Mouse (Mus musculus): ENCODE results near the gene Nckap5. TPM values are rescaled to one million over a fixed set of nuclear protein-coding genes. Genes with fewer than 3 reads are reported as not detected.

Nckap5 gene
- polyA plus RNA-seq, 1 experiment from 2014 or later: 4.8 TPM

- no peaks in the 10 kb centered on the region for H3K9me3 ChIP-seq (ENCODE audit: control insufficient read depth, low read depth, low read length)
- H3K27ac ChIP-seq (ENCODE audit: low read length): no peak overlapping the region
- no peaks in the 10 kb centered on the region for H3K36me3 ChIP-seq (ENCODE audit: control insufficient read depth, insufficient read depth, low read length)
- no peak overlapping the region for H3K4me2 ChIP-seq (replicated peaks; ENCODE audit: low read depth, low read length)
- H3K27me3 ChIP-seq (ENCODE audit: control insufficient read depth, insufficient read depth, low read length): no peaks in the 10 kb centered on the region
- ATAC-seq (ENCODE audit: insufficient number of reproducible peaks, insufficient read depth, low FRiP score, low read depth): no peak
- H3K9ac ChIP-seq (replicated peaks; ENCODE audit: low read depth, low read length): no peak overlapping the region
- 67% methylated on average over 6 of the region's 6 CpGs for WGBS
- no peaks in the 10 kb centered on the region for H3K4me1 ChIP-seq (ENCODE audit: control insufficient read depth, insufficient read depth, low read length)
- H3K4me3 ChIP-seq (ENCODE audit: low read depth, low read length): no peak overlapping the region
These were observed 881.5 kb downstream of the Nckap5 start for GRCm38 (mm10) chr1:125949076-125949475.

DNA sequence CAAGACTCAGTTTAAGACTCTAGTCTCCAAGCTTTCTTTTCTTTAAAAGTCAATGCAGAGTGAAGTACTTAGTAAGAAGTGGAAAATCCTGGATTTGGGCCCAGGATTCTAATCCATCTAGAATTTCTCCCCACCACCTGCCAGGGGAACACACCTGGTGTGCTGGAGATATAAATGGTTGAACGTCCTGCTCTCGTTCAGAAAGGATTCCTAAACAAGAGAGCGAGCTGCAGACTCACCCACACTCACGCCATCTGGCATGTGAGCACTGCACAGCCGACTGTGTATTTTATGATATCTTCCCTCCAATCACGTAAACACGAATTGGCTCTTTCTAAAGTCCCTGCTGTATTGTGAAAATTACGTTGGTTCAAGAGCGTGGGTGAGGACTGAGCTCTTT, 885.5 kb downstream of the Nckap5 start:
- 36% methylated on average over 9 of the region's 9 CpGs for WGBS
- H3K27ac ChIP-seq (ENCODE audit: low read length): no peak overlapping the region
- no peaks in the 10 kb centered on the region for H3K9me3 ChIP-seq (ENCODE audit: control insufficient read depth, low read depth, low read length)
- H3K9ac ChIP-seq (replicated peaks; ENCODE audit: low read depth, low read length): no peak overlapping the region
- H3K4me3 ChIP-seq (ENCODE audit: low read depth, low read length): no peak overlapping the region
- no peaks in the 10 kb centered on the region for H3K36me3 ChIP-seq (ENCODE audit: control insufficient read depth, insufficient read depth, low read length)
- H3K27me3 ChIP-seq (ENCODE audit: control insufficient read depth, insufficient read depth, low read length): no peaks in the 10 kb centered on the region
- H3K4me2 ChIP-seq (replicated peaks; ENCODE audit: low read depth, low read length): no peak overlapping the region
- ATAC-seq (ENCODE audit: insufficient number of reproducible peaks, insufficient read depth, low FRiP score, low read depth): no peak
- no peaks in the 10 kb centered on the region for H3K4me1 ChIP-seq (ENCODE audit: control insufficient read depth, insufficient read depth, low read length)

- Histone ChIP-seq H3K27ac (ENCODE audit: low read length) (no peak overlapping the region), H3K4me2 (replicated peaks; ENCODE audit: low read depth, low read length) (no peak overlapping the region), H3K9me3 (ENCODE audit: control insufficient read depth, low read depth, low read length) (no peaks in the 10 kb centered on the region), H3K27me3 (ENCODE audit: control insufficient read depth, insufficient read depth, low read length) (no peaks in the 10 kb centered on the region), H3K4me1 (ENCODE audit: control insufficient read depth, insufficient read depth, low read length) (no peaks in the 10 kb centered on the region), H3K36me3 (ENCODE audit: control insufficient read depth, insufficient read depth, low read length) (no peaks in the 10 kb centered on the region), H3K4me3 (ENCODE audit: low read depth, low read length) (no peak overlapping the region), H3K9ac (replicated peaks; ENCODE audit: low read depth, low read length) (no peak overlapping the region)
- ATAC-seq (ENCODE audit: insufficient number of reproducible peaks, insufficient read depth, low FRiP score, low read depth): no peak
- 65% methylated on average over 1 of the region's 1 CpGs for WGBS
These were observed 887.3 kb downstream of the Nckap5 start for GRCm38 (mm10) chr1:125943305-125943704.

GRCm38 (mm10) chr1:125925486-125925885, 905.1 kb downstream of the Nckap5 start:
- 97% methylated on average over 10 of the region's 10 CpGs for WGBS
- H3K4me1 ChIP-seq (ENCODE audit: control insufficient read depth, insufficient read depth, low read length): no peaks in the 10 kb centered on the region

GRCm38 (mm10) chr1:125923062-125923461, 907.5 kb downstream of the Nckap5 start:
- Histone ChIP-seq H3K9ac (replicated peaks; ENCODE audit: low read depth, low read length) (no peak overlapping the region), H3K27ac (ENCODE audit: low read length) (no peak overlapping the region), H3K9me3 (ENCODE audit: control insufficient read depth, low read depth, low read length) (no peaks in the 10 kb centered on the region), H3K27me3 (ENCODE audit: control insufficient read depth, insufficient read depth, low read length) (no peaks in the 10 kb centered on the region), H3K4me3 (ENCODE audit: low read depth, low read length) (no peak overlapping the region), H3K4me2 (replicated peaks; ENCODE audit: low read depth, low read length) (no peak overlapping the region), H3K4me1 (ENCODE audit: control insufficient read depth, insufficient read depth, low read length) (no peaks in the 10 kb centered on the region), H3K36me3 (ENCODE audit: control insufficient read depth, insufficient read depth, low read length) (no peaks in the 10 kb centered on the region)
- no peak for ATAC-seq (ENCODE audit: insufficient number of reproducible peaks, insufficient read depth, low FRiP score, low read depth)
- WGBS: 66% methylated on average over 2 of the region's 2 CpGs

More at GRCm38 (mm10) chr1:125925486-125925885, 905.1 kb downstream of the Nckap5 start:
- H3K4me2 ChIP-seq (replicated peaks; ENCODE audit: low read depth, low read length): no peak overlapping the region
- H3K9me3 ChIP-seq (ENCODE audit: control insufficient read depth, low read depth, low read length): no peaks in the 10 kb centered on the region
- no peaks in the 10 kb centered on the region for H3K36me3 ChIP-seq (ENCODE audit: control insufficient read depth, insufficient read depth, low read length)
- no peak for ATAC-seq (ENCODE audit: insufficient number of reproducible peaks, insufficient read depth, low FRiP score, low read depth)
- H3K27ac ChIP-seq (ENCODE audit: low read length): no peak overlapping the region
- no peak overlapping the region for H3K9ac ChIP-seq (replicated peaks; ENCODE audit: low read depth, low read length)
- H3K4me3 ChIP-seq (ENCODE audit: low read depth, low read length): no peak overlapping the region
- no peaks in the 10 kb centered on the region for H3K27me3 ChIP-seq (ENCODE audit: control insufficient read depth, insufficient read depth, low read length)

- WGBS: 98% methylated on average over 3 of the region's 3 CpGs
- Histone ChIP-seq H3K4me2 (replicated peaks; ENCODE audit: low read depth, low read length) (no peak overlapping the region), H3K36me3 (ENCODE audit: control insufficient read depth, insufficient read depth, low read length) (no peaks in the 10 kb centered on the region), H3K4me1 (ENCODE audit: control insufficient read depth, insufficient read depth, low read length) (no peaks in the 10 kb centered on the region), H3K27me3 (ENCODE audit: control insufficient read depth, insufficient read depth, low read length) (no peaks in the 10 kb centered on the region), H3K9me3 (ENCODE audit: control insufficient read depth, low read depth, low read length) (no peaks in the 10 kb centered on the region), H3K27ac (ENCODE audit: low read length) (no peak overlapping the region), H3K4me3 (ENCODE audit: low read depth, low read length) (no peak overlapping the region), H3K9ac (replicated peaks; ENCODE audit: low read depth, low read length) (no peak overlapping the region)
- no peak for ATAC-seq (ENCODE audit: insufficient number of reproducible peaks, insufficient read depth, low FRiP score, low read depth)
These were observed 909.9 kb downstream of the Nckap5 start for GRCm38 (mm10) chr1:125920696-125921095.

GRCm38 (mm10) chr1:125912601-125913600, 917.7 kb downstream of the Nckap5 start, which contains the start of gene Lypd1:
Gene Lypd1 (minus strand): TSS chr1:125913101.
- H3K27me3 ChIP-seq (ENCODE audit: control insufficient read depth, insufficient read depth, low read length): peaks cover 19% of the 10 kb centered on the region

GRCm38 (mm10) chr1:125911901-125912445, 918.6 kb downstream of the Nckap5 start:
- Histone ChIP-seq H3K9ac (replicated peaks; ENCODE audit: low read depth, low read length) (no peak overlapping the region), H3K36me3 (ENCODE audit: control insufficient read depth, insufficient read depth, low read length) (no peaks in the 10 kb centered on the region), H3K9me3 (ENCODE audit: control insufficient read depth, low read depth, low read length) (no peaks in the 10 kb centered on the region), H3K4me2 (replicated peaks; ENCODE audit: low read depth, low read length) (peak overlapping the region; percentile 98), H3K4me3 (ENCODE audit: low read depth, low read length) (peak overlapping the region; percentile 37), H3K27me3 (ENCODE audit: control insufficient read depth, insufficient read depth, low read length) (peaks cover 19% of the 10 kb centered on the region), H3K27ac (ENCODE audit: low read length) (no peak overlapping the region), H3K4me1 (ENCODE audit: control insufficient read depth, insufficient read depth, low read length) (peaks cover 15% of the 10 kb centered on the region; the same call in 1 of the 2 replicates)
- no peak; the same call in none of the 2 replicates for ATAC-seq (ENCODE audit: insufficient number of reproducible peaks, insufficient read depth, low FRiP score, low read depth)
- WGBS: under 1% methylated on average over 42 of the region's 43 CpGs

More at GRCm38 (mm10) chr1:125912601-125913600, 917.7 kb downstream of the Nckap5 start, which contains the start of gene Lypd1:
- Histone ChIP-seq H3K9ac (replicated peaks; ENCODE audit: low read depth, low read length) (no peak within 1 kb of the TSS), H3K27ac (ENCODE audit: low read length) (no peak within 1 kb of the TSS), H3K4me2 (replicated peaks; ENCODE audit: low read depth, low read length) (peak within 1 kb of the TSS; percentile 98), H3K9me3 (ENCODE audit: control insufficient read depth, low read depth, low read length) (no peaks in the 10 kb centered on the region), H3K4me1 (ENCODE audit: control insufficient read depth, insufficient read depth, low read length) (peaks cover 15% of the 10 kb centered on the region; the same call in 1 of the 2 replicates), H3K4me3 (ENCODE audit: low read depth, low read length) (peak within 1 kb of the TSS; percentile 37), H3K36me3 (ENCODE audit: control insufficient read depth, insufficient read depth, low read length) (no peaks in the 10 kb centered on the region)
- ATAC-seq (ENCODE audit: insufficient number of reproducible peaks, insufficient read depth, low FRiP score, low read depth): no peak
- WGBS: 6% methylated on average over 30 of the region's 30 CpGs
